Mouse (Mus musculus) C2C12 (cell line): Measurements from ENCODE around the gene Edn1. TPM values are rescaled to one million over a fixed set of nuclear protein-coding genes. Genes with fewer than 3 reads are reported as not detected.

Experiments
- H3K27me3 ChIP-seq: one replicate; pipeline ENCODE4 v1.6.1; 2011; ENCODE audit not compliant: control insufficient read depth, insufficient read depth, insufficient read length
- H3K36me3 ChIP-seq: one replicate; pipeline ENCODE4 v1.6.1; 2011; ENCODE audit not compliant: control insufficient read depth, insufficient read depth
- H3K4me3 ChIP-seq: one replicate; pipeline ENCODE4 v1.5.1; 2011; ENCODE audit warnings: mild to moderate bottlenecking, control low read depth; ENCODE audit not compliant: poor library complexity, insufficient read depth, severe bottlenecking
- H3K79me2 ChIP-seq: one replicate; pipeline ENCODE4 v1.6.1; 2011; ENCODE audit not compliant: control insufficient read depth, insufficient read depth
- H3K79me3 ChIP-seq: one replicate; pipeline ENCODE4 v1.6.1; 2011; ENCODE audit warnings: low read depth, control low read depth
- H3ac ChIP-seq: one replicate; pipeline ENCODE3; 2011; ENCODE audit warnings: low read depth; ENCODE audit not compliant: control insufficient read depth, insufficient read length
- CEBPB ChIP-seq: IDR thresholded peaks from one replicate; pipeline ENCODE4 v1.6.1; 2011; ENCODE audit warnings: low read depth, mild to moderate bottlenecking, control low read depth, moderate library complexity
- CTCF ChIP-seq: IDR thresholded peaks from one replicate; pipeline ENCODE4 v1.5.1; 2011; ENCODE audit not compliant: control insufficient read depth, insufficient read depth, insufficient read length
- FOSL1 ChIP-seq: IDR thresholded peaks from one replicate; pipeline ENCODE4 v1.8.0; 2011; ENCODE audit warnings: mild to moderate bottlenecking, low read length; ENCODE audit not compliant: poor library complexity, insufficient read depth, severe bottlenecking
- MAX ChIP-seq: IDR thresholded peaks from one replicate; pipeline ENCODE4 v1.6.1; 2011; ENCODE audit warnings: mild to moderate bottlenecking, control low read depth
- MYOD1 ChIP-seq: IDR thresholded peaks from one replicate; pipeline ENCODE4 v1.6.1; 2011; ENCODE audit warnings: low read depth; ENCODE audit not compliant: control insufficient read depth, insufficient read length
- MYOG ChIP-seq: IDR thresholded peaks from one replicate; pipeline ENCODE4 v1.6.1; 2011; ENCODE audit not compliant: control insufficient read depth, insufficient read length; ENCODE audit errors: extremely low read depth
- USF1 ChIP-seq: IDR thresholded peaks from one replicate; pipeline ENCODE4 v1.6.1; 2011; ENCODE audit warnings: low read depth, mild to moderate bottlenecking, control low read depth, moderate library complexity
- long read RNA-seq, 2 experiments: library from polyadenylated mRNA; unstranded; transcript quantifications; one replicate each; pipeline ENCODE4 v2.0.0; 2019 to 2020
- polyA plus RNA-seq: library from polyadenylated mRNA; unstranded; fragments of >200 nt; fragmentation: generic; extraction: Trizol; gene quantifications from one replicate; pipeline ENCODE4 v1.2.1, GENCODE M21; 2012; ENCODE audit warnings: missing spikeins

Edn1 gene
- polyA plus RNA-seq: 0.90 TPM
- long read RNA-seq, experiment 1, partial matches to known transcripts: 0 of 3 reads
- long read RNA-seq, experiment 1, other reads (novel, unspliced or antisense): 0 of 3 reads
- long read RNA-seq, experiment 2, transcript Edn1-201 (5 exons, 2,139 nt): major isoform, 5 of 5 reads
- long read RNA-seq, experiment 2, partial matches to known transcripts: 0 of 5 reads
- long read RNA-seq, experiment 2, other reads (novel, unspliced or antisense): 0 of 5 reads

DNA sequence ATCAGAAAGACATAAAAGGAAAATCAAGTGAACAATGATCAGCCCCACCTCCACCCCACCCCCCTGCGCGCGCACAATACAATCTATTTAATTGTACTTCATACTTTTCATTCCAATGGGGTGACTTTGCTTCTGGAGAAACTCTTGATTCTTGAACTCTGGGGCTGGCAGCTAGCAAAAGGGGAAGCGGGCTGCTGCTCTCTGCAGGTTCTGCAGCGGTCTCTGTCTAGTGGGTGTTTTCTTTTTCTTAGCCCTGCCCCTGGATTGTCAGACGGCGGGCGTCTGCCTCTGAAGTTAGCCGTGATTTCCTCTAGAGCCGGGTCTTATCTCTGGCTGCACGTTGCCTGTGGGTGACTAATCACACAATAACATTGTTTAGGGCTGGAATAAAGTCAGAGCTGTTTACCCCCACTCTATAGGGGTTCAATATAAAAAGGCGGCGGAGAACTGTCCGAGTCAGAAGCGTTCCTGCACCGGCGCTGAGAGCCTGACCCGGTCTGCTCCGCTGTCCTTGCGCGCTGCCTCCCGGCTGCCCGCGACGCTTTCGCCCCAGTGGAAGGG, at the start of gene Edn1:
TSS of gene Edn1 (plus strand) at position 316 of the 561 bp plus-strand sequence.
- TF ChIP-seq CTCF (no peak), MAX (peak; percentile 50)
- Histone ChIP-seq H3ac (peak within 1 kb of the TSS; percentile 75), H3K27me3 (no peaks in the 10 kb centered on the region), H3K79me2 (peaks cover 13% of the 10 kb centered on the region), H3K4me3 (peak within 1 kb of the TSS; percentile 33), H3K36me3 (peaks cover 5% of the 10 kb centered on the region), H3K79me3 (peaks cover 4% of the 10 kb centered on the region)

DNA sequence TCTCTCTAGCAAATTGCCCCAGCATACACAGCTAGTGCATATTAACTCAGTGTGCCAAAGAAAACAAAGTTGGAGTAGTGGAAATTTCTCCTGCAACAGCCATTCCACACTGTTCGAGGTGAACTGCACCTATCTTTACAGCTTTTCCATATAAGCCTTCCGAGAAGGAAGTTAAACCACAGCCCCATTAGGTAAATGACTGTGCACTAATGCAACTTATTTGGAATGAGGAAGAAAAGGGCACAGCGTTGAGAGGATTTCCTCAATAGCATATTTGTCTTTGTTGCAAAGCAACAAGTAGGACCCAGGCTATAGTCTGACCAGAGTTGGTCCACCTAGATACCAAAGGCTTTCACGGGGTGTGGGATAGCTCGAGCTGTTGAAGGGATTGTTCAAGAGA, 47.5 kb upstream of the Edn1 start:
- Histone ChIP-seq H3K27me3 (no peaks in the 10 kb centered on the region), H3K79me2 (no peaks in the 10 kb centered on the region), H3ac (no peak overlapping the region), H3K4me3 (no peak overlapping the region), H3K36me3 (no peaks in the 10 kb centered on the region), H3K79me3 (no peaks in the 10 kb centered on the region)
- TF ChIP-seq CTCF: no peak
- no peak for TF ChIP-seq MYOG
- TF ChIP-seq MYOD1: no peak
- no peak for TF ChIP-seq CEBPB
- TF ChIP-seq USF1: no peak
- TF ChIP-seq FOSL1: no peak
- no peak for TF ChIP-seq MAX

DNA sequence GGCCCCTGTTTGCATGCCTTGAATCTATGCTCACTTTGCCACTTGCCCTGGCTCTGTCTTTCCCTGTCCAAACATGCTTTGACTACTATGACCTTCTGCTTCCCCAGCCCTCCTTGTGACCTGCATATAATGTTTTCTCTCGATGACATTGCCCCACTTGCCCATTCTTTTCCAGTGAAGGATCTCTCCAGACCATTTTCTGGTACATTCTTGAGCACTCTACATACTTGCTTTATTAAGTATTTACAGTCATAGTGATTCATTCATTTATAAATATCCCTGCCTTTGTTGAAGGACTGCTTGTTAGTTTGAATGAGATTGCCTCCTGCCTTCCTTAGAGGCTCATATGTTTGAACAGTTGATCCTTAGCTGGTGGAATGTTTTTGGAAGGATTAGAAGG, 46.2 kb upstream of the Edn1 start:
- Histone ChIP-seq H3K4me3 (no peak overlapping the region), H3K79me3 (no peaks in the 10 kb centered on the region), H3K36me3 (no peaks in the 10 kb centered on the region), H3K27me3 (no peaks in the 10 kb centered on the region), H3ac (no peak overlapping the region), H3K79me2 (no peaks in the 10 kb centered on the region)
- TF ChIP-seq FOSL1 (no peak), MYOG (no peak), MAX (no peak), CTCF (no peak), CEBPB (no peak), MYOD1 (no peak), USF1 (no peak)

DNA sequence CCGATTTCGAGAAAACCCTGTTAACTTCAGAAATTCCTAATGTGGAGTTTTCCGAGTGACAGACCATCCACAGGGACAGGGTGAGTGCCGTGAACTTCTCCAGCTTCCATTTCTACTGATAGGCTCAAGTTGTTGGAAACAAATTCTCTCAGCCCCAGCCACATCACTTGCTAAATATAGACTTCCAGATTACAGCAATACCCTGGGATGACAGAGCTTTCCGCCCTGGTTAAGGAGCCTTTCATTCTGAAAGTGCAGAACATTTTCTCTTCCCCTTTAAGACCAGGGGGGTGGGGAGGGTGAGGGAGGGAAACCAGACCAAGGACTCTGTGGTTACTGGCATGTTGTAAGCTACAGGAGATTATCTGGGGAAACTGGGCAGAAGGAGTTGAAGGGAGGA, 42.9 kb upstream of the Edn1 start:
- Histone ChIP-seq H3K79me3 (no peaks in the 10 kb centered on the region), H3K79me2 (no peaks in the 10 kb centered on the region), H3K4me3 (no peak overlapping the region), H3ac (no peak overlapping the region), H3K27me3 (no peaks in the 10 kb centered on the region), H3K36me3 (no peaks in the 10 kb centered on the region)
- TF ChIP-seq MYOD1: no peak
- no peak for TF ChIP-seq FOSL1
- TF ChIP-seq USF1: no peak
- no peak for TF ChIP-seq CTCF
- no peak for TF ChIP-seq CEBPB
- no peak for TF ChIP-seq MYOG
- TF ChIP-seq MAX: no peak

DNA sequence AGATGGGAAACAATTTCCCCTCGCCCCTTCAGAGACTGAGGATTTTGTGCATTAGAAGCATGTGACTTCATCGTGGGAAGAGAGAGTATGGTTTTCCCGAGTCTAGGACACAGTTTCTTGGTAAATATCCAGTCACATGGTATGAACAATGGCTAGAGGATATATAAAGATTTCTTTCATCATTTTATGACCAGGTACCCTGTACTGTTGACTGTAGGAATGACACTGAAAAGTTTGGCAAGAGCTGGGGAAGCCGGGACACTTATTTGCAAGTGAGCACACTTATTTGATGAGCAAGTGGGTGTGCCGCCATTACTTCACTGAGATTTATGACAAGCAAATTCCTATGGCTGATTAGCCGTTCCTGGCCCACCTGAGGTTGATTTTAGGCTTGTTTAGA, 40.6 kb upstream of the Edn1 start:
- Histone ChIP-seq H3K79me2 (no peaks in the 10 kb centered on the region), H3K27me3 (no peaks in the 10 kb centered on the region), H3K4me3 (no peak overlapping the region), H3K36me3 (no peaks in the 10 kb centered on the region), H3K79me3 (no peaks in the 10 kb centered on the region), H3ac (no peak overlapping the region)
- TF ChIP-seq MYOD1: no peak
- no peak for TF ChIP-seq CTCF
- no peak for TF ChIP-seq CEBPB
- TF ChIP-seq USF1: no peak
- TF ChIP-seq MAX: no peak
- no peak for TF ChIP-seq MYOG
- TF ChIP-seq FOSL1: no peak

DNA sequence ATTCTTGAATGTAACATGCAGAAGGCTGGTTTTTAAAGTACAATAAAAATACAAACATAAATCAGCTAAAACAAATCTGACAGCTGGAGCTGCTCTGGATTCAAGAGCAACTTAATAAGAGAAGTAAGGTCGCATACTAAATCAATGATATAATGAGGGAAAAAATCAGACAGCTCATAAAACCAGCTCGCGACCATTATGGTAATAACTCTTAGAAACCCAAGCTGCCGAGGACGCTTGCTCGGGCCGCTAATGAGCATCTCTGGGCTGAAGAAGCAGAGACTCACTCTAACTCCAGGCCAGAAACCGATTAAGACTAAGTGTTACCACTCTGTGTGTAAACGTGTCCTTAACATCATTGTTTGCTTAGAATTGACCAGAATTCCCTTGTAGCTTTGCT, 31.2 kb upstream of the Edn1 start:
- H3K79me2 ChIP-seq: no peaks in the 10 kb centered on the region
- H3ac ChIP-seq: no peak overlapping the region
- no peaks in the 10 kb centered on the region for H3K27me3 ChIP-seq
- TF ChIP-seq MYOG (no peak), FOSL1 (no peak), CTCF (no peak), USF1 (no peak), MYOD1 (no peak), MAX (no peak), CEBPB (no peak)
- H3K36me3 ChIP-seq: no peaks in the 10 kb centered on the region
- H3K79me3 ChIP-seq: no peaks in the 10 kb centered on the region
- H3K4me3 ChIP-seq: no peak overlapping the region
